Mouse (Mus musculus) frontal cortex, postnatal 36 days (tissue): ENCODE results near the gene Olfr137.

Experiments used
- DNase-seq, 2 experiments: peaks; one replicate each; pipeline ENCODE4 v3.0.0; 2022; ENCODE audit warnings: low spot score in 2 of 2

Olfr137 gene

DNA sequence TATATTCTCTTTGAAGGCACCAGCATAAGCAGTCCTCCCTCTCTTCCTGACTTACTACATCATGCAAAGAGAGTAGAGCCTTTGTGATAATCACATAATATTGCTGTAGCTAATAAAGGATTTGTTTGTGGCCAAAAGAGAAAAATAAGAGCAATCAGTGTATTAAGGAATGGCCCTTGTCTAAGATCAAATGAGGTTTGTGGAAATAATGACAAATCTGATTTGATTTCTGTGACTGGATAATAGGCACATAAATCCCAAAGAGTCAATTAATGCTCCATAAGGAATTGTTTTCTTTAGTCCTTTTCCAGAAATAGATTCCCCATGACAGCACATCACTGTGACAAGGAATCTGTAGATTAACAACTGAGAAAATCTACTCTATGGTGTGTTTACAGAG lies at the start of gene Olfr137:
Olfr137 (minus strand) TSS at position 101 of the 400 bp plus-strand sequence.
- no peak for DNase-seq

DNA sequence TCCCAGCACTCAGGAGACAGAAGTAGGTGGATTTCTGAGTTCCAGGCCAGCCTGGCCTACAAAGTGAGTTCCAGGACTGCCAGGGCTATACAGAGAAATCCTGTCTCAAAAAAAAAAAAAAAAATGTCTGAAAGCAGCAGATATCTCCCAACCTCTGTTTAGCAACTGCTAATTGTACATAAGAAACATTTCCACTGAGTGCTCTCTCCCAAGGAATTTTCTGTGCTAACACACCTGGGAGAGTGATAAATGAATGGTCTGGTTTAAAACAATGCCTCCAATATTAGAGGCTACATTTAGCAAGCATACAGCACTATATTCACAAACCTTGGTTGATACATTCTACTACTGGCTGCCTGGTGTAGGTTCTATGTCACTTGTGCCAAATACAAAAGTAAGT lies 22.2 kb upstream of the Olfr137 start, which contains the start of gene Olfr136:
Olfr136 (plus strand) TSS at position 301 of the 400 bp plus-strand sequence.
- no peak for DNase-seq

GRCm38 (mm10) chr17:38260735-38261134 lies 46.6 kb downstream of the Olfr137 start, which contains the start of gene Olfr138:
TSS of gene Olfr138 (plus strand) at chr17:38261035.
- DNase-seq = no peak
